Mouse (Mus musculus) embryo, embryonic 11.5 days (tissue): ENCODE measurements around the gene Hhat.

ENCODE experiments used
- DNase-seq: peaks from one replicate; pipeline ENCODE4 v3.0.0-alpha.2; 2012; ENCODE audit warnings: low read depth, low spot score

The Hhat gene

GRCm38 (mm10) chr1:192785046-192785961 lies 14.3 kb upstream of the Hhat start:
- no peak for DNase-seq

GRCm38 (mm10) chr1:192784374-192784773 lies 13.4 kb upstream of the Hhat start:
- DNase-seq: no peak

GRCm38 (mm10) chr1:192781256-192781655 lies 10.2 kb upstream of the Hhat start:
- DNase-seq: no peak

GRCm38 (mm10) chr1:192778869-192779514 lies 8.0 kb upstream of the Hhat start:
- DNase-seq: no peak

GRCm38 (mm10) chr1:192778206-192778605 lies 7.2 kb upstream of the Hhat start:
- DNase-seq: no peak

- no peak for DNase-seq
Measured at GRCm38 (mm10) chr1:192770130-192770494, 911 bp downstream of the Hhat start.

- DNase-seq: no peak
Measured at GRCm38 (mm10) chr1:192765531-192765930, 5.5 kb downstream of the Hhat start.

GRCm38 (mm10) chr1:192764547-192764946 lies 6.5 kb downstream of the Hhat start:
- no peak for DNase-seq

- no peak for DNase-seq
Measured at GRCm38 (mm10) chr1:192762946-192763933, 7.8 kb downstream of the Hhat start.

- no peak for DNase-seq
Measured at GRCm38 (mm10) chr1:192756674-192757073, 14.3 kb downstream of the Hhat start.

- DNase-seq: no peak
Measured at GRCm38 (mm10) chr1:192755685-192756606, 15.1 kb downstream of the Hhat start.

- no peak for DNase-seq
Measured at GRCm38 (mm10) chr1:192755246-192755645, 15.8 kb downstream of the Hhat start.

- no peak for DNase-seq
Measured at GRCm38 (mm10) chr1:192754268-192754667, 16.8 kb downstream of the Hhat start.

- no peak for DNase-seq
Measured at GRCm38 (mm10) chr1:192752659-192753601, 18.1 kb downstream of the Hhat start.

GRCm38 (mm10) chr1:192750042-192750437 lies 21.0 kb downstream of the Hhat start:
- DNase-seq: no peak

GRCm38 (mm10) chr1:192749270-192750041 lies 21.6 kb downstream of the Hhat start:
- DNase-seq: no peak

- no peak for DNase-seq
Measured at GRCm38 (mm10) chr1:192746201-192746600, 24.8 kb downstream of the Hhat start.

- DNase-seq: peak; percentile 36
Measured at GRCm38 (mm10) chr1:192745240-192746101, 25.6 kb downstream of the Hhat start.
